Mouse (Mus musculus): ENCODE data around the gene Pde8a.

Gene Pde8a

DNA sequence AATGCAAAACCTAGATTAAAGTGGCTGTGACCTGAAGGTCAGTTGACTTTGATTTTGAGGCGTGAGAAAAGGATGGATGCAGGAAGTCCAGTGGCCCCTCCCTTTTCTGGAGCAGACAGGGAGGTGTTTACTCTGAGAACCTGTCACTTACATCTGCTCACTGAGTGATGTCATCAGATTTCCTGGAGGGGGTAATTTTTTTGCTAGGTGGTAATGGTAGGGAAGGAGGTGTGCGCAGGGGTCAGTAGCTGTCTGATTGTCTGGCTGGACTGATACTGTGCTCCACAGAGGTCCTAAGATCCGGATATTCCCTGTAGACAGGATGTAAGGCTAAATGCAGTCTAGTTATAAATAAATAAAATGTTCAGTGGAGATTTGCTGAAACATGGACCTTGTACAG, 59.5 kb downstream of the Pde8a start:
- no peak for DNase-seq (ENCODE audit: low spot score in 2 of 2)

DNA sequence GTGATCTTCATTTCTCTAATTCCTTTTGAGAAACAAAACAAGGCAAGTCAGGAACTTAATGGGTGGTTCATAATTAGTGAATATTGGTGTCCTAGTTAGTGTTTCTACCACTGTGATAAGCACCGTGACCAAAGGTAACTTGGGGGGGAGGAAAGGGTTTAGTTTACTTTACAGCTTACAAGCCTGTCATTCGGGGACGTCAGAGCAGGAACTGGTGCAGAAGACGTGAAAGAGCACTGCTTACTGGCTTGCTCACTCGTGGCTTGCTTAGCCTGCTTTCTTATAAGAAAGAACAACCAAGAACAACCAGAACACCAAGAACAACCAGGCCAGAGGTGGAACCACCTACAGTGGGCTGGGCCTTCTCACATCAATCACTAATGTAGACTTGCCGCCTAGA, 65.6 kb downstream of the Pde8a start:
- no peak for DNase-seq (ENCODE audit: low spot score in 2 of 2)

DNA sequence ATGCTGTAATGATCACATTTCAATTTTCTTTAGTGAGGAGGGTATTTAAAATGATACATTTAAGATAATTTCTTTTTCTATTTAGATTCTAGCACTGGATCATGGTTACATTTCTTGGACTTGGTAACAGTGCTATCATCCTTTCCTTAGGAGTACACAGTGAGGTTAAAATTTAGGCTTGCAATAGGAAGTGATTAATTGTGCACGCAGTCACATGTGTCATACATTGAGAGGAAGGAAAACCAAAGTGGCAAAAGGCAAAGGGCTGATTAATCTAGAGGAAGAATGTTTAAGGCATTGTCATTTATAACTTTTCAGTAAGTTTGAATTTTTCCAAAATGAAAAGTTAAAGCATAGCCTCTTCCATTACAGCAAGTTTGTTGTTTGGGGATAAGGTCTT, 67.8 kb downstream of the Pde8a start:
- no peak for DNase-seq (ENCODE audit: low spot score in 2 of 2)

DNA sequence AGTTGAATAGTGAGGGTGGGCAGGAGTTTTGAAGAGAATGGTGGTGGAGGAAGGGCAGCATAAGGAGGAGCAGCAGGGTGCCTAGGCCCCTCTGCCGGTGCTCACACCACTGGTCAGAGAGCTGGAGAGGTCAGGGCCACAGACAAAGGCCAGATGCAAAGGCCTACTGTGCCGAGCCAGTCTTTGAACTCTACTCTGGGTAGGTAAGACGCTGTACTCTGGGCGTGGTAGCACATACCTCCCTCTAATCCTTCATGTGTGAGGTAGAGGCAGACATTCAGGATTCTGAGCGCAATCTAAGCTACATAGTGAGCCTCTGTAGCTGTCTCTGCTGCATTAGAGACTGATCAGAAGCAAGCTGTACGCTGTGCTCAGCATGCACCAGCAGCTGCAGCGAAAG, 73.1 kb downstream of the Pde8a start:
- DNase-seq (ENCODE audit: low spot score in 2 of 2), result no peak

DNA sequence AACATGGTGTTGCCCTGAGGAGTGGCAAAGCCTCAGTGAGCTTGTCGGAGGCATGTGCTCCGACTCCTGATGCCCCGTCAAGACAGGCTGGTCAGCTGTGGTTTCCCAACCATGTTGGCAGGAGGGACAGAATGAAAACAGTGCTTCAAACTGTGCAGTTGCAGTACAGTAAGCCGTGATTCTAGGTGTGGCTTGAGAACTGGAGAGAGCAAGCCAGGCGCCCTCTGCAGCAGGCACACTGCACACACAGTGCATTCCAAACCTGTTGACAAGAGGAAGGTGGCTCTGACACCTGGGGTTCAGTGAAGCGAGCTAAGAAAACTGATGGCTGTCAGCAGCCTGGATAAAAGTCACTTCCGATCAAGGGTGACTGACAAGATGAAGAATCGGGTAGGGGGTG, 73.5 kb downstream of the Pde8a start:
- DNase-seq (ENCODE audit: low spot score in 2 of 2), result peak in 1 of 2 experiments; percentile 20

DNA sequence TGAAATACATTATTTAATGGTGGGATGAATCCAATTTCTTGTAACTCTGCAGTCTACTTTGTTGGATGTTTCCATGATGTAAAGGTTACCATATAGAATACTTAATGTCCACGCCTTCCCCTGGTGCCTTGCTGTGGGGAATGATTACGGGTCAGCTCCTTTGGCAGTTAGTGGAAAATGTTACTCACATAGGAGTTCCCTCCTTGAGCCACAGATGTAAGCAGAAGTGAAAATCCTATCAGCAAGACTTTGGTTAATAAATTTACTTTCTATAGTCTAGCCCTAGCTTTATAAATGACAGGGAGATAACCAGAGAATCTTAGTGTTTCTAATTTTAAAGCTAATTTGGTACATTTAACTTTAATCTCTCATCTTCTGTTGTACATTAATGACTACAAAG, 81.8 kb downstream of the Pde8a start:
- no peak for DNase-seq (ENCODE audit: low spot score in 2 of 2)

DNA sequence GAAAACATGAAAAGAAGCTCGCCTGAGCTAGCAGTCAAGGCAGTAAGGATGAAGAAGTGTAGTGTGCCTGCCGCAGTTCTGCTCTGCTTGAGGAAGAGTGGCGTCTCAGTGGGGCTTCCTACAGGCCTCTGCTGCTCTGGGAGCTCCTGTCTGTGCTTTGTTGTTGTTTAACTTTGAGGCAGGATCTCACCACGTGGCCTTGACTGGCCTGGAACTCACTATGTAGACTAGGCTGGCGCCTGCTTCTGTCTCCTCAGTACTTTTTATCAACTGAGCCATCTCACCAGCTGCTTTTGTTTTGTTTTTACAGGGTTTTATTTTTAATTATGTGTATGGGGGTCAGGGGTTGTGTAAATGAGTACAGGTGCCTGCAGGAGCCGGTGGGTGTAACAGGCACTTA, 84.8 kb downstream of the Pde8a start:
- DNase-seq (ENCODE audit: low spot score in 2 of 2), result no peak

DNA sequence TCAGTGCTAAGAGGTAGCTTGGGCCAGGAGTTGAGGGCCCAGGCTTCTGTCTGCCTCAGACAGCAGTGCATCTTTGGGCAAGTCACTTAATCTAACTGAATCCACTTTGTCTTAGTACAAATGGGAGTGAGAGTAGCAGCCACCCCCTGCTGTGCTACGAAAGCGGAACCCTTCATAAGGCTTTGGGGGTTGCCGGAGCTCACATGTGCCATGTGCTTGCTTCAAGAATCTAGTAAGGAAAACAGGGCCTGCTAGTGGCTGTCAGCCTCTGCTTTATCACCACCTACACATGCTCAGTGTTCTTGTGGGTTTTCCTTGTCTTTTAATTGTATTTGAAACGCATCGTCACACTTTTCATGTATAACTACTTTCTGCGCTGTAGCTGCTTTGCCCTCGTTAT, 87.9 kb downstream of the Pde8a start:
- DNase-seq (ENCODE audit: low spot score in 2 of 2), result no peak

DNA sequence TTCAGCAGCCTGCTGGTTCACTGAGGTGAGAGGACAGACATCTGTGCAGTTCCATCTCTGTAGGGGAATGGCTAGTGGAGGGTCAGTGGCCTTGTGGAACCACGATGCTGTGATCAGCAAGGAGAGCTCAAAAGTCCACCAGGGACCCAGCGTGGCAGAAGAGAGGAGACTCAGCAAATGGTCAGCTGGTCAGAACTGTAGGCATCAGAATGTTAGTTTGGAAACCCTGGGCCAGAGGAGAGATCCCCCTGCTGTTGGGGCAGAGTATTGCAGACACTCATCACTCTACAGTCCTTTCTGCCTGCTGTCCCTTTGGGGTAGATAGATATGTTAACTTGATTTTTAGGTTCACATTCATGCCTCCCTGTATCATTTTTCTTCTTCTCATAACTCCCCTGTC, 90.3 kb downstream of the Pde8a start:
- DNase-seq (ENCODE audit: low spot score in 2 of 2), result no peak

DNA sequence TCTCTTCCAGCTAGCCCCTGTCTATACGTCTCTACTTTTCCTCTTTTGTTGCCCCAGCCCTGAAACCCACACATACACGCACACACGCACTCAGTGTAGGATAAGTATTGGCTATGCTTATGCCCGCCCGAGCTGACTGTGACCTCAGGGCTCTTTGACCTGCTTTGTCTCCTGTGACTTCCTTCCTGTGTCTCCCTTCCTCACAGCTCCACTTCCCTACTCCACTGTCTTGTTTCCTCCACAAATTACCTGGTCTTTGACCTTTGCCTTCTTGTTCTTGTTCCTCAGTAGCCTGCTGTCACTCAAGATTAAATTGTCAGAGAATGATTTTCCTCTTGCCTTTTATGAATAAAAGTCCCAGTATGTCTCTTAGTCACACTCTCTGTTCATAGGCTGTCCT, 90.7 kb downstream of the Pde8a start:
- no peak for DNase-seq (ENCODE audit: low spot score in 2 of 2)

DNA sequence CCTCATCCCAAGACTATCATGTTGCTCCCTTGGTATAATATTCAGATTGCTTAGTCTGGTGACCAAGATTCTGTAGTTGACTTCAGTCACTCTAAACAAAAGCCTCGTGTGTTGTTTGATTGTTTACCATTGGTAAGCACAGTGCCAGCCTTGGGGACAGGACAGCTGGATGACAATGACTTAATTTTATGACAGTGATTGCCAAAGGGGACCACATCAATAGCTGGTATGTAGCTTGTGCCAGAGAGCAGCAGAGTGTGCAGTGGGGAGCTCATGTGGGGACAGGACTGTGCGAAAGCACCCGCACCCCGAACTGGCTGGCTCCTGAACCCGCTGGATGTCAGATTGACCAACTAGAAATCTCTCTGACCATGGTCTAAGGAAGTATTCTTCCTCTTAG, 91.3 kb downstream of the Pde8a start:
- no peak for DNase-seq (ENCODE audit: low spot score in 2 of 2)

DNA sequence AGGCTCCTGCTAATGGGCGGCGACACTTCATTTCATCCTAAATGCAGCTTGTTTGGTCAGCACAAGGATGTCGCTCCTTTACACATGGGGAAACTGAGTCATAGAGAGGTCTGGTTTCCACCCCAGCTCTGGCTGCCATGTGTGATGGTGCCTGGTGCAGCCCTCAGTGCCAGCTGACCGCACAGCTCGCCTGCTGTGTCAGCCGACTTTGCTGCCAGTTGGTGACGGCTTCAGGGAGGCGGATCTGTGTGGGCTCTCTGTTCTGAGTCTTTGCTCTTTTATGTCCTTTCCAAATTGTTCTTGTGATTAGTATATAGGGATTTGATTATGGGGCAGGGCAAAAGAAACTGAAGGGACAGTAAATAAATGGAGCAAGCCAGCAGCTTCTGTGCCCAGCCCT, 94.3 kb downstream of the Pde8a start:
- DNase-seq (ENCODE audit: low spot score in 2 of 2), result no peak

DNA sequence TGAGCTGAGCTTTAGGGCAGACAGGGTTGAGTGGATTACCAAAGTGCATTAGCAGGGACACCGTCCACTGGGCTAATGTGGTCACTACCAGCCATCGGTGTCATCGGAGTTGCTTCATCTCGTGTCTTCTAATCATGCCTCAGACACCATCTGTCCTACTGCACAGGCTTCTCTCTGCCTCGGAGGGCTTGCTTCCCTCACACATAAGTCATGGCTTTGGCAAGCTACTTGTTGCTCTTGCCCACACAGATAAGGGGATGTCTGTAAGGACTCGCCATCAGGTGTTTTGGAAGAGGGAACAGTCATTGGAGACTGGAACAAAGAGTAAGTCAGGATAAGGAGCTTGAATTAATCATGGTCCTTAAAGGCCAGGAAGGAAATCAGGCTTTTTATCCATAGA, 95.9 kb downstream of the Pde8a start:
- no peak for DNase-seq (ENCODE audit: low spot score in 2 of 2)

DNA sequence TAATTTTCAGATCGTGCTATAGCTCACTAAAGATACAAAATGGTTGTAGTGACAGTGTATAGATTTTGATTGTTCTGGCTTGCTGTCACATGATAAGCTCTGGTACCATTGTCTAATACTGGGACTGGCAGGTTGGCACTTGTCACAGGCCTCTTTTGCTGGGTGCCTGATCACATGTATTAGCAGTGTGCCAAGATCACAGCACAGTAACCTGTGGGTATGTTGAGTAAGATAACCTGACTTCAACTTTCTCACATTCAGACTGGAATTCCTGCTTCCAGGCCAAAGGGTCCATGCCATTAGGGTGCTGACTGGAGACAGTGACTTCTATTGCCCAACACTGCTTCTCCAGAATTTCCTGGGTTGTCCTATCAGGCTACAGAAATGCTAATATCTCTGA, 97.7 kb downstream of the Pde8a start:
- no peak for DNase-seq (ENCODE audit: low spot score in 2 of 2)

DNA sequence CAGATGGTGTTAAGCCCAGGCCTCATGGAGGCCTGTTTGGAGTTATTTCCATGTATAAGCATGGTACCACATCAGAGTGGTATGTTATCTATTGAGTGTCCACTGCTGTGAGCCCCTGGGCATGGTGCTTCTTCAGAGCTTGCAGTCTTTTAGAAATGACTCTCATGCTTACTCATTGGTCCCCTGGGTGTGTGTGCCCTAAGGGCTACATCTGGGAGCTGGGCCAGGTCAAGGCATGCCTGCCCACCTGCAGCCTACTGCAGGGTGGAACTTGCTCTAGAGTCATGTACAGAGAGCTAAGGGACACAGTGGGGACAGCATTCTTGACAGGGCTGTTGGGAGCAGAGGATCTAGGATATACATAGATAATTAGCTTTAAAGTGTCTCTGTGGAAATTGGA, 98.2 kb downstream of the Pde8a start:
- no peak for DNase-seq (ENCODE audit: low spot score in 2 of 2)

DNA sequence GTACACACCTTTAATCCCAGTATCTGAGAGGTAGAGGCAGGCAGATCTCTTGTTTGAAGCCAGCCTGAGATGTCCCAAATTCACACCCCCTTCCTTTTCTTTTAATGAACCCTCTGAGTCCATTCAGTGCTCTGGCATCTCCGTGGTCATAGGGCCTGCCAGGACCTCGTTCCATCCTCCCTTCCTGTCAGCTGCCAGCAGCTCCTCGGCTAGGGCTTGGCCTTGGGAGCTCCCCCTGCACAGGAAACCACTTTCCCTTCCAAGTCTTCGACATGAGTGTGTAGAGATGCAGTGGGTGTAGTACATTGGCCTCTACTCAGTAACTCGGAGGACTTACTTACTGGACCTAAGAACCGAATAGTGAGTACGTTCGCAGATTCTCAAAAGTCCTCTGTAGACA, 102.2 kb downstream of the Pde8a start:
- DNase-seq (ENCODE audit: low spot score in 2 of 2), result no peak

DNA sequence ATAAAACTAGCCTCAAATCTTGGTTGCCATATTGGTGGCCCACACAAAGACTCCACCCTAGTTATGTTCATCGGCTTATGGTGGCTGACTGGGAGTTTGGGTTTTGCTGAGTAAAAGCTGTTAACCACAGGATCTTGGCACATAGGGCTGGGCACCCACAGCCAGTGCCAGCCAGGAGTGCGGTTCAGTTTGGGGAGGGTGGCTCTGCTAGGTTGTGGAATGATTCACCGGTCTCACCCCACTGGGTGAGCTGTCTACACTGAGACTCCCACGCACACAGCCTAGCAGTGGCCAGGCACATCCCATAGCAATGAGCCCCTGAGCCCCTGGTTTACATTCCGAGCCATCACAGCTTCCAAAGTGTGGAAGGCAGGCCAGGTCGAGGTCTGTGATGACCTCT, 106.4 kb downstream of the Pde8a start:
- no peak for DNase-seq (ENCODE audit: low spot score in 2 of 2)

DNA sequence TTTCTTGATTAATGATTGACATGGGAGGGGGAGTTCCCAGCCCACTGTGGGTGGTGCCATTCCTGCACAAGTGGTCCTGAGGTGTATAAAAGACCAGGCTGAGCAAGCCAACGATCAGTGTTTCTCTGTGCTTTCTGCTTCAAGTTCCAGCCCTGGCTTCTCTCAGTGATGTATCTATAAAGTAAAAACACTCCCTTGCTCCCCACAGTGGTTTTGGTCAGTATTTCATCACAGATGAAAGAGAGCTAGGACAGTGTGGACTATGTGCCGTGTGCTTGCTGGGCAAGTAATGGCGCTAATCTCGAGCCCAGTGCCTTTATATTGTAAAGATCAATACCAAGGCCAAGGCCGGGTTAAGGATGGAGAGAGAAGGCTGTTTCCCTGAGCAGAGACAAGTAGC, 108.4 kb downstream of the Pde8a start:
- no peak for DNase-seq (ENCODE audit: low spot score in 2 of 2)

DNA sequence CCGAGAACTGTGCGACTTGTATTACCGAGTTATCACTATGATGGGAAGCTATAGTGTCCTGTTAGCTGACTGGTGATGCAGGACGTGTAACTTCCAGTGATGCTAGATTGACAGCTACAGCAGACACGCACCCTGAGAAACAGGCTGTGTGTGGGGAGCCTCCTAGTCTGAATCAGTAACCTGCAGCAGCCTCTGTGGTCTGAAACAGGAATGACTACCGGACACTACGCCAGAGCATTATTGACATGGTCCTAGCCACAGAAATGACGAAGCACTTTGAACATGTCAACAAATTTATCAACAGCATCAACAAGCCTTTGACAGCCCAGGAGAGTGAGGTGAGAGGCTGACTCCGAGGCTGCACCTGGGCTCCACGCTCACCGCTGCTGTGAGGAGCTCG, 112.6 kb downstream of the Pde8a start:
- DNase-seq (ENCODE audit: low spot score in 2 of 2), result no peak

DNA sequence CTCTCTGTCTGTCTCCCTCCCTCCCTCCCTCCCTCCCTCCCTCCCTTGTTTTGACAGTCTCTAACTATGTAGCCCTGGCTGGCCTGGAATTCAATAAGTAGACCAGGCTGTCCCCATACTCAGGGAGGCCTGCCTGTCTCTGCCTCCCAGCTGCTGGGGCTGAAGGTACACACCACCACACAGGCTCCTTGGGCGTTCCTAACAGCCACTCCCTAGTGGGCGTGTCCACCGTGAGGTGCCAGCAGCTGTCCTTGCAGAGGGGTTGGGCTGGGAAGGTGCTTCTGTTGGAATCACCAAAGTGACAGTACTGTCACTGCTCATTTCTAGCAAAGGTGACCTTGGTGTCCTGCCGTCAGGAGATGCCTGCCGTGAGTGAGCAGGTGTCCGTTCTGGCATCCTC, 113.5 kb downstream of the Pde8a start:
- no peak for DNase-seq (ENCODE audit: low spot score in 2 of 2)

DNA sequence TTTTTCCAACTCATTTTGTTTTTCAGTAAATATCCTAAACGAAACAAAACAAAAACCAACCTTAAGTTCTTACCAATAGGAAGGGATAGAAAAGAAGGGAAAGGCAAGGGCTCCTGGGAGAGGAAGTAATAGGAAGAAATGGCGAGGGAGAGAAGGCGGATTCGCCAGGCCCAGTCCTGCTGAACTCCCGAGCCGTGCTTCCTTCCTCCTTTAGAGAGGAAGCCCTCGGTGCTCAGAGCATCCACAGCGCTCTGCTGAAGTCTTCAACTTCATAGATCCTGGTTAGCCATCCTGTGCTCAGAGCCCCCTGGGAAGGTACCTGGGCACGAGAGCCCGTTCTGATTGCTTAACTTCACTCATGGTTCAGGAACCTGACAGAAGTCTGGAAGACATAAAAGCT, 114.3 kb downstream of the Pde8a start:
- no peak for DNase-seq (ENCODE audit: low spot score in 2 of 2)

DNA sequence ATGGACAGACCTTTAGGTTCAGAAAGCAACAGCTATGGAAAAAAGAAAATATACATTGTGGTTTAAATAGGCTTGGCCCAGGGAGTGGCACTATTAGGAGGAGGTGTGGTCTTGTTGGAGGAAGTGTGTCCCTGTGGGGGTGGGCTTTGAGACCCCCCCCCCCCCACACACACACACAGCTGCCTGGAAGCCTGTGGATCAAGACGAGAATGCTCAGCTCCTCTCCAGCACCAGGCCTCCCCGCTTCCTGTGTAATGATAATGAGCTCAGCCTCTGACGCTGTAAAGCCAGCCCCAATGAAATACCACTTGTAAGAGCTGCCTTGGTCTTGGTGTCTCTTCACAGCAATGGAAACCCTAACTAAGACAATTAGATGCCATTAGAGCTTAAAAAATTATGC, 117.4 kb downstream of the Pde8a start:
- DNase-seq (ENCODE audit: low spot score in 2 of 2), result no peak

DNA sequence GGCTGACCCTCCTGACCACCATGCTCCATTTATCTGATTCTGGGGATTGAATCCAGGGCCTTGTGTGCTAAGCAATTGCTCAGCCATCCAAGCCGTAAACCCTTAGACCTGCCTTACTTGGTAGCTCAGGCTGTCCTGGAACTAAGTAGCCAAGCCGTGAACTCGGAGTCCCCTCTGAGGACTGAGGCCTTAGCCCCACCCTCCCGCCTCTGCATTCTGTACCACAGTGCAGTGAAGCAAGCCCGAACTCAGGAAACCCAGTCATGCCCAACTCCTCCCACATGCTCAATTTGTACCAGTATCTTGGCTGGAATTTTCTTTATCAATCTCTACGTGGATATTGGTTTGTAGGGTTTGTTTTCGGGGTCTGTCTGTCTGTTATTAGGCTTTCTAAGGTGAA, 118.5 kb downstream of the Pde8a start:
- no peak for DNase-seq (ENCODE audit: low spot score in 2 of 2)

DNA sequence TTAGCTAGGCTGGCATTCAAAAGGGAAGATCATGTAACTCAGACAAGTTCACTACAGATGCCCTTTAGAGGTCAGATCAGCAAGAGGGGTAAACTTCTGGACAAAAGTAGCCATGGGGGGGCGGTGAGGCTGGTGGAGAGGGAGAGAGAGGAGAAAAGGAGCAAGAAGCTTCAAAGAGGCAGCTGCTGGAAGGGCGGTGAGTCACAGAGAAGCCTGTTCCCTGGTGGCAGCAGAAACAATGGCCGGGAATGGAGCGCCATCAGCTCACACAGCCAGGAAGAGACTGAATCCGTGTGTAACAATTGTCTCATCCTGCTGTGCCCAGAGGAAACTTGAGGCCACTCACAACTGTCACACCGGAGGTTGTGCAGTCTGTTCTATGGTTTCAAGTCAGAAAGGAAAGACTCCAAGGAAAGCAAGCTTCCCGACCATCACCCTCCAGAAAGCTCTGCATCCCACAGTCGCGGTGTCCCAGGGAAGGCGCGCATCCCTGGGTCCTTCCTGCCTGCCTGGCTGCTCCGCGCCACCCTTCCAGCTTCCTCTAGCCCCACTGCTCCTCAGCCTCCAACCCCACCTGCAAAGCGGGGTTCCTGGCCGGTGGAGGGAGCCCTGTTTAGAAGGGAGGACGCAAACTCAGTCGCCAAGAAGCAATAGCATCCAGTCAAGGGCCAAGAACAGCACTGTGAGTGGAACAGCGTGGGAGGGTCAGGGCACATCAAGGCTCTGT, 122.5 kb downstream of the Pde8a start:
- DNase-seq (ENCODE audit: low spot score in 2 of 2), result no peak

DNA sequence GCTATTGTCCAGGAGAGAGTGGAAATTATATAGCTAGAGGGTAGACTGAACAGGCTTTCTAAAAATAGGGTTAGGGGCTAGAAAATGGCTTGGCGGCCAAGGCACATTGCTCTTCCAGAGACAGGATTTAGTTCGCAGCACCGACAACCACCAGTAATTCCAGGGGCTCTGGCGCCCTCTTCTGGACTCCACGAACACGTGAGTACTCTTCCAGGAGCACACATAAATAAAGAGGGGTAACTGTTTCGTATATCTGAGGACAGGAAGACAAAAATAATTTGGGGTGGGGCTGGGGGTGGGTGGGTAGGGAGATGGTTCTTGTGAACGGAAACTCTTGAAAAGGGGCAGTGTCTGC, 123.0 kb downstream of the Pde8a start:
- DNase-seq (ENCODE audit: low spot score in 2 of 2), result no peak

Measured in urinary bladder, postnatal 36 days (tissue).